Mouse (Mus musculus) embryonic fibroblast, embryonic 13.5 days (primary cell): Measurements from ENCODE around the gene Olfr543. TPM values are rescaled to one million over a fixed set of nuclear protein-coding genes. Genes with fewer than 3 reads are reported as not detected.
A peak's percentile ranks its signal among the peaks of the same experiment; 100 is the strongest.

Experiments
- H3K27ac ChIP-seq: 2 replicates; pipeline ENCODE4 v1.5.1; 2012; ENCODE audit warnings: low read length, control low read depth, inconsistent platforms; ENCODE audit not compliant: insufficient read depth
- H3K4me1 ChIP-seq: 2 replicates; pipeline ENCODE4 v1.6.1; 2011; ENCODE audit warnings: low read length; ENCODE audit not compliant: control insufficient read depth, insufficient read depth
- H3K4me3 ChIP-seq: 2 replicates; pipeline ENCODE4 v1.5.1; 2011; ENCODE audit warnings: mild to moderate bottlenecking, control low read depth, low read length; ENCODE audit not compliant: insufficient read depth
- CTCF ChIP-seq: IDR thresholded peaks from 2 replicates; pipeline ENCODE4 v1.5.1; 2011; ENCODE audit warnings: mild to moderate bottlenecking, control low read depth, low read length, moderate library complexity, borderline replicate concordance; ENCODE audit not compliant: insufficient read depth
- POLR2A ChIP-seq: IDR thresholded peaks from 2 replicates; pipeline ENCODE4 v1.6.1; 2011; ENCODE audit warnings: low read depth, mild to moderate bottlenecking, control low read depth, low read length, moderate library complexity
- polyA plus RNA-seq: library from polyadenylated mRNA; stranded (reverse); fragments of >200 nt; gene quantifications from 2 replicates; pipeline ENCODE4 v1.2.4, GENCODE M21; 2011; ENCODE audit warnings: low read depth; ENCODE audit not compliant: missing spikeins, insufficient read length

Gene Olfr543
- not detected in 2 replicates for polyA plus RNA-seq

DNA sequence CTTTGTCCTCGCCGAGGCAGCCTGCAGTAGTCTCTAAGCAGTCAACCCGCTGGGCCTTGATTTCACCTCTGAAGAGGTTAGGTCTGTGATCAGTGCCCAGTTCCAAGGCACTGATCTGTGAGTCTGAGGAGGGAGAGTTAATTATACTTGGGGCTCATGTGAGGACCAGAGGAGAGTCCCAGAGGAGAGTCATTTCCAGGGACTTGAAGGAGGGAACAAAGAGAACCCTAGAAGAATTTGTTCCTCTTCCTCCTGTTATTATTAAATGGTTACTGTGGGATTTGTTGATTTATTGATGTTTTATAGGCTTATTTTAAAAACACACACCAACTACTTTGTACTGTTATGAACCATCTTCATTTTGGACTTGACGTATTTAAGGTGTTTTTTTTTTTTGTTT, at the start of gene Olfr543:
Gene Olfr543, minus strand, starts transcription at position 101 of the 400 bp plus-strand sequence.
- H3K4me1 ChIP-seq: peaks cover 3% of the 10 kb centered on the region; the same call in 1 of the 2 replicates
- no peak for TF ChIP-seq CTCF
- no peak for TF ChIP-seq POLR2A
- H3K27ac ChIP-seq: peak within 1 kb of the TSS; percentile 98
- H3K4me3 ChIP-seq: no peak within 1 kb of the TSS

DNA sequence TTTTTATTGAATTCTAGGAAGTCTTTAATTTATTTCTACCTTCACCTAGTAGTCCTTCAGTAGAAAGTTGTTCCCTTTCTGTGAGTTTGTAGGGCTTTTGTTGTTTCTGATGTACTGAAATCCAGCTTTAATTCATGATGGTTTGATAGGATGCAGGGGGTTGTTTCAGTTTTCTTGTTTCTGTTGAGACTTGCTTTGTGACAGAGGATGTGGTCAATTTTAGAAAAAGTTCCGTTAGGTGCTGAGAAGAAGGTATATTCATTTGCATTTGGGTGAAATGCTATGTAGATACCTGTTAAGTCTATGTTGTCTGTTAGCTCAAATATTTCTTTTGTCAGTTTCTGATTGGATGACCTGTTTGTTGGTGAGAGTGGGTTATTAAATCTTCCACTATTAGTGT, 47.6 kb upstream of the Olfr543 start:
- no peak for TF ChIP-seq CTCF
- no peak for TF ChIP-seq POLR2A
- Histone ChIP-seq H3K4me1 (no peaks in the 10 kb centered on the region), H3K27ac (no peak overlapping the region), H3K4me3 (no peak overlapping the region)

DNA sequence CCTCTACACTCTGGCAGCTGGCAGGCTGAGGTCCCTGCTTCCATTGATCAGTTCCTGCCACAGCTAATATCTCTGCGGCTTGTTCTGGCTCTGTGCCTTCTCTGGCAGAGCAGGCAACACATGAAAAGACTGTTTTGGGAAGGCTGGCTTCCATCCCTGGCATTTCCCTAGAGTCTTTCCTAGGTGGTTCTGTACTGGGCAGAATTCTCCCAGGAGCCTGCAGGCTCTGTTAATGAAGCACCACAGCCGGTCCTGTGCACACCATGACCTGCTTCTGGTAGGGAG, 35.5 kb upstream of the Olfr543 start:
- Histone ChIP-seq H3K4me1 (no peaks in the 10 kb centered on the region; the same call in 1 of the 2 replicates), H3K27ac (no peak overlapping the region), H3K4me3 (no peak overlapping the region)
- TF ChIP-seq CTCF (no peak), POLR2A (no peak)

DNA sequence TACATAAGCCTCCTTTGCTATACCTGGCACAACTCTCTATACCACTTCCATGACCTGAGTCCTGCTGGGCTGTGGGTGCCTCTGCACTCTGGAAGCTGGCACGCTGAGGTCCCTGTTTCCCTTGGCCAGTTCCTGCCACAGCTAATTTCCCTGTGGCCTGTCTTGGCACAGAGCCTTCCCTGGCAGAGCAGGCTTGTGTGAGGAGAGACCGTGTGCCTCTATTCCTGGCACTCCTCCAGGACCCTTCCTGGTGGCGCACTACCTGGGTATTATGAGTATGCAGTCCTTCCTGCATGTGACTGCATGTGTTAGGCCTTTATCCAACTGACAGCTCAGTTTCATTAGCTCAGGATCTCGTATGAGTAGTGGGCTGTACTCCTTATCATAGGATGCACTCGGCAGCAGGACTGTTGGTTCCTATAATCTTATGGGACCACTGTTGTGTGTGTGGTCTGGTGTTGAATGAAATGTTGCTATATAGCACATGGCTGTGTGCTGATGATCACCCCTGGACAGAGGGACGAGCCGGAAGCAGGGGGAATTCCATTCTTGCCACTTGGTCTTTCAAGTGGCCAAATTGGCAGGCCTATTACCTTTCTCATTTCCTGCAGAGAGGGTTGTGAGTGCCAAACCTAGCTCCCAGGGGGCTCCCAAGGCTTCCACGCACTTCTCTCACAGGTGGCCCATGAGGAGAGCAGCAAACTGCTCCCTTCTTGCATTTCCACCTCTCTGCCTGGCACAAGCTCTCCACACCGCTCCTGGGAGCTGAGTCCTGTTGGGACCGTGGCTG, 35.0 kb upstream of the Olfr543 start:
- Histone ChIP-seq H3K27ac (no peak overlapping the region), H3K4me1 (no peaks in the 10 kb centered on the region; the same call in 1 of the 2 replicates), H3K4me3 (no peak overlapping the region)
- no peak for TF ChIP-seq CTCF
- TF ChIP-seq POLR2A: no peak

DNA sequence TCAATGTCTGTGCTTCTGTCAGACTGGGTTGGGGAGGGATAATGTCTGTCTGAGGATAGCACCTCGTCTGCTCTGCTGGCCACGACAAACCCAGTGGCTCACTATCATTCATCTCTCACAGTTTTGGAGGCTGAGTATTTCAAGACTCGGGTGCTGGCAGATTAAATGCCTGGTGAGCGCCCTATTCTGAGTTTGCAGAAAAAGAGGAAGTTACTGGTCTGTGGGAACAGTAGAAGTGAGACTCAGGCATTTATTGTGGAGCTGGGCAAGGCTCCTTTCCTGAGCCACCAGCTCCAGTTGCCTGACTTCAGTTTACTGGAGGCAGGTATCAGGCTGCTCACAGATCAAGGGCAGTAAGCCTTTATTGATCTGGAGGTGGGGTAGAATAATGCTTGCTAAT, 32.7 kb upstream of the Olfr543 start:
- H3K27ac ChIP-seq: no peak overlapping the region
- H3K4me3 ChIP-seq: no peak overlapping the region
- TF ChIP-seq CTCF: no peak
- TF ChIP-seq POLR2A: no peak
- no peaks in the 10 kb centered on the region; the same call in 1 of the 2 replicates for H3K4me1 ChIP-seq

DNA sequence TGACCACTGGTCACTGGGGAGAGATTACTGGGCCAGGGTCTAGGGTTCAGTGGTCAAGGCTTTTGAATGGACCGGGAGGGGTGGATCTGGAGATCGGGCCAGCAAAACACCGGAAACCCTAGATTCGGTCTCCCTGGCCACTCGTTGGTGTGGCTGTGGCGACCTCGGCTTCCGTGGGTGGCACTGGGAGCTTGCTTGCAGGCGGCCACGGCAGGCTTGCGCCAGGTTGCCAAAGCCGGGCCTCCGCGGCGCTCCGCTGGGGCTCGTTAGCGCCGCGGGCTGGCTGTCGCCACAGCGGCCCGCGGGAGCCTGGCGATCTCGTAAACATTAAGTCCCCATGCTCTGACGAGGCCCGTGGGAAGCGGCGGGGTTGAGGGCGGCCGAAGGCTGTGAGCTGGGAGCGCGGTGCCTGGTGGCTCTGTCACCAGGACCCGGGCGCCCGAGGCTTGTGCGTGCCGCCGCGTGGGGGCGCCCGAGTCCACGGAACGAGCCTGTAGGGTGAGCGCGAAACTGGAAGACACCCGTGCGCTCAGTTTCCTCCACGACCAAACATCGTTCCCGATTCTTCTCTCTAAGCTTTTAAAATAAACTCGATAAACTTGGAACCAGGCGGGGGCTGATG, 31.4 kb upstream of the Olfr543 start:
- H3K4me3 ChIP-seq: peak overlapping the region; percentile 22; the same call in 1 of the 2 replicates
- TF ChIP-seq CTCF: peak; percentile 75
- no peak for TF ChIP-seq POLR2A
- 0 out of 2 replicates have a peak overlapping the region, but pooled peaks have one; percentile 36 for H3K27ac ChIP-seq
- no peaks in the 10 kb centered on the region; the same call in 1 of the 2 replicates for H3K4me1 ChIP-seq

DNA sequence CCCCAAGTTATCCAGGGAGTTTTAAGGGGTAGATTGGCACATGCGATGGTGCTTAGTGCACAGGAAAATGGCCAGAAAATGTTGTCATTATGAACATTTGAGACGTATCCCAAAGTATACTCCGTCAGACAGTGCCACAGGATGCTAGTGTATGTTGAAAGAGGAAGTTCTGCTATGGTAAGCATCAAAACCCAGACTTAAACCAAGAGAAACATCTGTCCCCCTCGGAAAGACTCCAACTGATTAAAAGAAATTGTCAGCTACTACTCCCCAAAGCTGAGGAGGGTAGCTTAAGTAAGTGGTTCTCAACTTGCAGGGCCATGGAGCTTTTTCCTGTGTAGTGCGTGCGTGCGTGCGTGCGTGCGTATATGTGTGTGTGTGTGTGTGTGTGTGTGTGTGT, 30.4 kb upstream of the Olfr543 start:
- no peaks in the 10 kb centered on the region; the same call in 1 of the 2 replicates for H3K4me1 ChIP-seq
- no peak for TF ChIP-seq CTCF
- no peak for TF ChIP-seq POLR2A
- H3K4me3 ChIP-seq: no peak overlapping the region
- no peak overlapping the region for H3K27ac ChIP-seq

DNA sequence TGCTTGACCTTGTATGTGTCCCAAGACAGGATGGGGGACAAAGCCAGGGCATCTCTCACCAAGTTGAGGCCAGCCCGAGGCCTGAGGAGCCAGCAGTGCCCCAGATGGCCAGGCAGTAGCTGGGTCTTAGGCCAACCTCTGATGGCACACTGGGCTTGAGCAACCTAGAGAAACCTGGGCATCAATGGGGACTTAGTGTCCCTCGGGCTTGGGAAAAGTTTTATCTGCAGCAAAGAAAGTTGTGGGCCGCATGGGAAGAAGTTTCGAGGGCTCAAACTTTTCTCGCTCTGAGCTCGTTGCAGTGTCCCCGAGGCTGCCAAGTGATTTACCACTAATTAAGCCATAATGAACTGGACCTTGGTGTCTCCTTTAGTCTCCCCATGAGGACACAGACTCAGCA, 28.2 kb upstream of the Olfr543 start:
- no peaks in the 10 kb centered on the region; the same call in 1 of the 2 replicates for H3K4me1 ChIP-seq
- no peak overlapping the region for H3K4me3 ChIP-seq
- no peak overlapping the region for H3K27ac ChIP-seq
- TF ChIP-seq POLR2A: no peak
- no peak for TF ChIP-seq CTCF

DNA sequence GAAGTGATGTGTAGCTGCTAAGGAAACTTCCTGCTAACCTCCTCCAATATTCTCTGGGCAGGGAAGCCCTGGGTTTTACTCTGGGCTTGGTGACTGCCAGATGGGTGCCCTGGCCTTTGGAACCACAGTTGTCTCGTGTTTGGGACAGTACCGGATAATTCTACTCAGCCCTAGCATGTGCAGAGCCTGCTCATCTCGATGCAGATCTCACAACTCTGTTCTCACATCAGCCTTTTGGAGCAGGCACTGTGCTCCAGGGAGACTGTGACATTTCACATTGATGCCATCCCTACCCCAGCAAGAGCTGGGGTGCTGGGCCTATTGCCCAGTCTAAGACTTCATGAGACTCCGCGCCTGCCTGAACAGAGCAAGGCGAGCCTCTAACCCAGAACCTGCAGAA, 27.2 kb upstream of the Olfr543 start:
- Histone ChIP-seq H3K27ac (no peak overlapping the region), H3K4me1 (no peaks in the 10 kb centered on the region; the same call in 1 of the 2 replicates), H3K4me3 (no peak overlapping the region)
- no peak for TF ChIP-seq POLR2A
- TF ChIP-seq CTCF: no peak

DNA sequence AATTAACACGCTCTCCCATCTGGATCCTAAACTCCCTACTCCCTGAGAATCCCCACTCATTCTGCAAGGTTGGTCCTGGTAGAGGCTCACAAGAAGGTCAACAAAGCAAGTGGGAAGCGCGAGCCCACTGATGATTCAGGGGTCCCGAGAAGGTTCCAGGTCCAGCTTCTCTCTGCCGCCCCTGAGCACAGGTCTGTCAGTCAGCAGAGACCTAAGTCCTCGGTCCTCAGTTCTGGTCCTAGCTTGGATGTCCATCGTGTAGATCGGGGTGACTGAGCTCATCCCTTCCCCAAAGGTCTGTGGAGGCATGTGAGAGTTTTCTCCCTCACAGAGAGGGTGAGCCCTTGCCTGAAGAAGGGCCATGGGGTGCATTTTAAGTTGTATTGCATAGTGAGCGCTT, 26.6 kb upstream of the Olfr543 start:
- H3K27ac ChIP-seq: no peak overlapping the region
- H3K4me1 ChIP-seq: no peaks in the 10 kb centered on the region; the same call in 1 of the 2 replicates
- H3K4me3 ChIP-seq: no peak overlapping the region
- TF ChIP-seq POLR2A (no peak), CTCF (no peak)

DNA sequence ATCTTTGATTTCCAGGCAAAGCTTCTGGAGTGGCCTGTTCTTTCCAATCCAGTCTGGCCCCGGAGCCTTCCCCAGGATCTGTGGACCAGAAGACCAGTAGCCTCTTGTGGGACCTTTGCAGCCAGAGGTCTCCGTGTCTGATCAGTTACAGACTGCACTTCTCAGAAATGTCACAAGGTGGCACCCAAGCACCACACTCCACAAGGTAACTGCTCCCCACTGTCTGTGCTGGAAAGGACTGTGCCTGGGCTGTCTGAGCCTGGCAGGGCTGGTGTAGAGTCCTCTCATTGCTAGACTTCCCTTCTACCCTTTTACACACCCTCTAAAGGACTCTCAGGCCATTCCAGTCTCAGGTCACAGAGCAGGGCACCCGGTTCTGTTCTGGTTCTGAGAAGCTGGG, 25.4 kb upstream of the Olfr543 start:
- peak; percentile 89 for TF ChIP-seq CTCF
- TF ChIP-seq POLR2A: no peak
- H3K4me1 ChIP-seq: no peaks in the 10 kb centered on the region
- H3K4me3 ChIP-seq: no peak overlapping the region
- H3K27ac ChIP-seq: no peak overlapping the region
